Mouse (Mus musculus): Measurements from ENCODE around the gene Selenoo.

- TF ChIP-seq CTCF (IDR thresholded peaks at IDR 0.05; ENCODE audit: low read depth) = no peak
- TF ChIP-seq EP300 (optimal IDR thresholded peaks at IDR 0.05) = no peak
These were observed 11.9 kb downstream of the Selenoo start for GRCm38 (mm10) chr15:89100823-89101222.

Measured in stomach, postnatal 0 days (tissue).